Mouse (Mus musculus) liver, embryonic 11.5 days (tissue): ENCODE results near the gene Tmtc1. TPM values are rescaled to one million over a fixed set of nuclear protein-coding genes. Genes with fewer than 3 reads are reported as not detected.

Experiments
- ATAC-seq: fragments of 200-750 bp; cut with Nextera tagmentation; replicated peaks from 2 replicates; pipeline ENCODE4 v1.8.0; 2017; ENCODE audit warnings: moderate number of reproducible peaks, mild to moderate bottlenecking, moderate TSS enrichment, moderate library complexity; ENCODE audit not compliant: low FRiP score
- DNase-seq: peaks from one replicate; pipeline ENCODE4 v3.0.0-alpha.2; 2017; ENCODE audit warnings: low spot score
- H3K27ac ChIP-seq: fragments of 300-500 bp; sonication (generic); 2 replicates; pipeline ENCODE4 v1.5.1; 2014; ENCODE audit warnings: mild to moderate bottlenecking, low read depth, low read length, control low read depth
- H3K27me3 ChIP-seq: fragments of 300-500 bp; sonication (generic); replicated peaks from 2 replicates; pipeline ENCODE4 v1.6.1; 2014; ENCODE audit warnings: low read length, mixed read lengths; ENCODE audit not compliant: control insufficient read depth, insufficient read depth
- H3K36me3 ChIP-seq: fragments of 300-500 bp; sonication (generic); 2 replicates; pipeline ENCODE4 v1.6.1; 2014; ENCODE audit warnings: mild to moderate bottlenecking, low read length, moderate library complexity, mixed read lengths; ENCODE audit not compliant: control insufficient read depth, insufficient read depth
- H3K4me1 ChIP-seq: fragments of 300-500 bp; sonication (generic); replicated peaks from 2 replicates; pipeline ENCODE4 v1.6.1; 2014; ENCODE audit warnings: low read length, mixed read lengths; ENCODE audit not compliant: control insufficient read depth, insufficient read depth
- H3K4me2 ChIP-seq: fragments of 300-500 bp; sonication (generic); 2 replicates; pipeline ENCODE4 v1.6.1; 2014; ENCODE audit warnings: mild to moderate bottlenecking, control low read depth, moderate library complexity
- H3K4me3 ChIP-seq: fragments of 300-500 bp; sonication (generic); 2 replicates; pipeline ENCODE4 v1.5.1; 2014; ENCODE audit warnings: low read depth, low read length, control low read depth
- H3K9ac ChIP-seq: fragments of 300-500 bp; sonication (generic); 2 replicates; pipeline ENCODE4 v1.6.1; 2014; ENCODE audit warnings: low read depth, low read length, control low read depth
- H3K9me3 ChIP-seq: fragments of 300-500 bp; sonication (generic); 2 replicates; pipeline ENCODE4 v1.6.1; 2016; ENCODE audit warnings: low read length, inconsistent platforms, mixed read lengths; ENCODE audit not compliant: control insufficient read depth
- WGBS: fragments of 180-500 bp; shearing (Covaris S2); extraction: QIAGEN DNeasy Blood & Tissue Kit; methylation state at CpG from one replicate; pipeline ENCODE4 v1.1.7; 2014; 5-methylcytosine and 5-hydroxymethylcytosine counted together
- polyA plus RNA-seq: library from polyadenylated mRNA; unstranded; fragments of >200 nt; fragmentation: Nextera tagmentation; extraction: Ambion mirVana; gene quantifications from 2 replicates; pipeline ENCODE4 v1.2.1, GENCODE M21; 2014

Tmtc1 gene
- polyA plus RNA-seq, 1 experiment from 2014 or later: 0.58 TPM

DNA sequence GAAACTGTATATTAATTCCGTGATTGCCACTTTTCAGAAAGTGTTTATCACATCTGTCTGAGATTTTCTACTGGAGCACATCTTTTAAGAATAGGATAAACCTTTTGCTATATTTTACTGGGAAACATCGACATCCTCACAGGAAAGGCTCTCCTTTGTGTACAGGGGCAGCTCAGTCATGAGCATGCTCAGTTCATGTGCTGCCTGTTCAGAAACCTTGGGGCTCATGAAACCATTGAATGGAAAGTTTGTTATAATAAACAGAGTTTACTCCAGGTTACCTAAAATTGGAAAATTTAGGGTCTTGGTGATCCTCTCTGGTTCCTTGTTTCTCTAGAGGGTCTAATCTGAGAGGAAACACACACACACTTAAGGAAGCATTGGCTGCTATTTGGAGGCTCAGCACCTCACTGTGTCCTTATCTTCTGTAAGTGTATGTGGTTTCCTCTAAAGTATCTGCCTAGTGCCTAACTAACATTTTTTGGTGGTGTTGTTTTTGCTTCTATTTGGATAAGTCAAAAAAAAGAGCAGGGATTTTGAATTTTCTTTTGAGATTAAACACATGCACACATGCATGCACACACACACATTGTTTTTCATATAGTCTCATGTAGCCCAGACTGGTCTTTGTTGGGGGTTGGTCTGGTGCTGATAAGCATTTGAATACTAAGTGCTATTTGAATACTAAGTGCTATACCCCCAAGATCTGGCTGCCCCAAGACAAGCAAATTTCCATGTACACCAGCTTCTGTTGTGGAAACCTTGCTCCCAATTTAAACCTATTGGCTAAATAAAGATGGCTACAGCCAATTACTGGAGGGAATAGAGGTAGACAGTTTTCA, 225.7 kb downstream of the Tmtc1 start:
- DNase-seq (no peak), ATAC-seq (peak; percentile 74)
- Histone ChIP-seq H3K4me1 (peaks cover 3% of the 10 kb centered on the region; the same call in 1 of the 2 replicates), H3K27ac (peak overlapping the region; percentile 40; the same call in 1 of the 2 replicates), H3K9ac (no peak overlapping the region), H3K4me3 (no peak overlapping the region), H3K9me3 (no peaks in the 10 kb centered on the region), H3K27me3 (no peaks in the 10 kb centered on the region), H3K36me3 (no peaks in the 10 kb centered on the region), H3K4me2 (peak overlapping the region; percentile 16; the same call in 1 of the 2 replicates)
- 56% methylated on average over 2 of the region's 2 CpGs for WGBS

- Histone ChIP-seq H3K9ac (no peak overlapping the region), H3K27me3 (no peaks in the 10 kb centered on the region), H3K4me1 (peaks cover 3% of the 10 kb centered on the region; the same call in 1 of the 2 replicates), H3K4me2 (no peak overlapping the region), H3K36me3 (no peaks in the 10 kb centered on the region), H3K9me3 (no peaks in the 10 kb centered on the region), H3K4me3 (no peak overlapping the region), H3K27ac (no peak overlapping the region)
- ATAC-seq (no peak), DNase-seq (no peak)
- WGBS: 86% methylated on average over 4 of the region's 4 CpGs
These were observed 227.4 kb downstream of the Tmtc1 start for GRCm38 (mm10) chr6:148216752-148217151.

GRCm38 (mm10) chr6:148214765-148215164, 229.4 kb downstream of the Tmtc1 start:
- Histone ChIP-seq H3K27ac (no peak overlapping the region), H3K9ac (no peak overlapping the region), H3K4me1 (peaks cover 5% of the 10 kb centered on the region; the same call in 1 of the 2 replicates), H3K36me3 (no peaks in the 10 kb centered on the region), H3K9me3 (no peaks in the 10 kb centered on the region), H3K4me3 (no peak overlapping the region), H3K4me2 (no peak overlapping the region), H3K27me3 (no peaks in the 10 kb centered on the region)
- peak; percentile 37 for DNase-seq
- 7% methylated on average over 5 of the region's 5 CpGs for WGBS
- no peak for ATAC-seq

DNA sequence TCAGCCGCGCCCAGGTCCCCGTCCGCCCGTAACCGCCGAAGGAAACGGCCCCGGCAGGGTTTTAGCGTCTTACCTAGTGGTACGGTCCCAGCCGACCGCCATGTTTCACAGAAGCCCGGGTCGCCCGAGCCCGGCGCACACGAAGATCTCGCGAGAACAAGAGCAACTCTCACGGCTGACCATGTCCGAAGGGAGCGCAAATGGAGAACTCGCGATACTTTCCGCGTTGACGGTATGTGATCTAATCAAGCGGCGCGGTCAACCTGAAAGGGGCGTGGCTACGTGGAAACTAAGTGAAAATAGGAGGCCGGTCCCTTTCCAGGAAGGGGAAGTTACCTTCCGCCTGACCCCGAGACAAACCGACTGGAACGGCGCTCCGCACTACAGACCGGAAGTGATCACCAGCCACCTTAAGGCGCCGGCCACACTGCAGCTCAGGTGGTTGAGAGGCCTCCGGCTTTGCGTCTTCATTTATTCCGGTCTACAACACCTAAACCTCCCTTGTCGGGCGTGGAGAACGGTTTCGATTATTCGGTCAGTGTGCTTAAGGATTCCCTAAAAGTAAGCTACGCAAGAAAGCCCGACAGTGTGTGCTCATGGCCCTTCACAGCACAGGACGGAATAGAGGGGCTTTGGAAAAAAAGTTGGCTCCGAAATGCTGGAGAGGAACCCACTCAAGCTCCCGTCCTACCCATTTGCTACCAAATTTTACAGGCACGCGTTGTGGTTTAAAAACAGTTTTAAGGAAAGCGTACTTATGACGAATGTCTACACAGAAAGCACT, 232.1 kb downstream of the Tmtc1 start, which contains the start of gene Ergic2:
Gene Ergic2, minus strand, starts transcription at position 478 of the 784 bp plus-strand sequence.
- H3K27ac ChIP-seq: peak within 1 kb of the TSS; percentile 91
- H3K4me2 ChIP-seq: peak within 1 kb of the TSS; percentile 82
- H3K27me3 ChIP-seq: no peaks in the 10 kb centered on the region
- DNase-seq: peak; percentile 91
- H3K36me3 ChIP-seq: no peaks in the 10 kb centered on the region
- peak within 1 kb of the TSS; percentile 97 for H3K4me3 ChIP-seq
- peak within 1 kb of the TSS; percentile 97 for H3K9ac ChIP-seq
- WGBS: under 1% methylated on average over 61 of the region's 61 CpGs
- 0 out of 2 replicates have a peak, but pooled peaks cover 2% of the 10 kb centered on the region for H3K4me1 ChIP-seq
- no peaks in the 10 kb centered on the region for H3K9me3 ChIP-seq
- ATAC-seq: peak; percentile 96

GRCm38 (mm10) chr6:148211391-148211876, 232.8 kb downstream of the Tmtc1 start:
- WGBS: under 1% methylated on average over 51 of the region's 51 CpGs

DNA sequence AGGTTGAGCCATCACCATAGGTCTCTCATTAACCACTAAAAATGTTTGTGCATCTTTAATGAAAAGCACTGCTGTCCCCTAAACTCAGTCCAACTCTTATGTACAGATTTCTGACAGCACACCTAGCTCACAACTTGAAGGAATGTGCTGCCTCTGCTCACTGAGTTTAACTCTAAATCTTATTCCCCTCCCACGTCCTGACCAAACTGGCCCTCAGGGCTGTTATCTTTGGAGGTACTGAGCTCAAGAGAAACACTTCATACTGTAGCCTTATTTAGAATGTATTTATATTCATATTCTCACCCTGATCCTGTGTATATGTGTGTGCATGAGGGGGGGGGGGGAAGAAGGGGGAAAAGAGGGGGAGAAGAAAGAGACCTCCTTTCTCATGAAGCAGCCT, 236.7 kb downstream of the Tmtc1 start:
- Histone ChIP-seq H3K9me3 (no peaks in the 10 kb centered on the region), H3K4me1 (0 out of 2 replicates have a peak, but pooled peaks cover 2% of the 10 kb centered on the region), H3K4me2 (no peak overlapping the region), H3K36me3 (peaks cover 7% of the 10 kb centered on the region; the same call in 1 of the 2 replicates), H3K27me3 (no peaks in the 10 kb centered on the region), H3K9ac (no peak overlapping the region), H3K4me3 (no peak overlapping the region), H3K27ac (no peak overlapping the region)
- DNase-seq (no peak), ATAC-seq (no peak)
- WGBS: 53% methylated on average over 1 of the region's 1 CpGs

More at GRCm38 (mm10) chr6:148211391-148211876, 232.8 kb downstream of the Tmtc1 start:
- DNase-seq (no peak), ATAC-seq (peak; percentile 56)
- Histone ChIP-seq H3K36me3 (no peaks in the 10 kb centered on the region), H3K4me2 (peak overlapping the region; percentile 82), H3K27me3 (no peaks in the 10 kb centered on the region), H3K4me3 (peak overlapping the region; percentile 97), H3K9me3 (no peaks in the 10 kb centered on the region), H3K4me1 (0 out of 2 replicates have a peak, but pooled peaks cover 2% of the 10 kb centered on the region), H3K9ac (peak overlapping the region; percentile 97), H3K27ac (peak overlapping the region; percentile 91)

- Histone ChIP-seq H3K27ac (no peak overlapping the region), H3K9ac (no peak overlapping the region), H3K27me3 (no peaks in the 10 kb centered on the region), H3K4me1 (no peaks in the 10 kb centered on the region), H3K4me2 (no peak overlapping the region), H3K4me3 (no peak overlapping the region), H3K9me3 (no peaks in the 10 kb centered on the region), H3K36me3 (peaks cover 18% of the 10 kb centered on the region; the same call in 1 of the 2 replicates)
- DNase-seq: no peak
- no peak for ATAC-seq
- 83% methylated on average over 1 of the region's 1 CpGs for WGBS
These were observed 239.1 kb downstream of the Tmtc1 start for GRCm38 (mm10) chr6:148205134-148205533.

- H3K4me2 ChIP-seq: no peak overlapping the region
- ATAC-seq (no peak), DNase-seq (no peak)
- H3K9me3 ChIP-seq: no peaks in the 10 kb centered on the region
- H3K27ac ChIP-seq: no peak overlapping the region
- 87% methylated on average over 3 of the region's 3 CpGs for WGBS
- H3K36me3 ChIP-seq: peaks cover 18% of the 10 kb centered on the region; the same call in 1 of the 2 replicates
- H3K4me3 ChIP-seq: no peak overlapping the region
- H3K9ac ChIP-seq: no peak overlapping the region
- no peaks in the 10 kb centered on the region for H3K27me3 ChIP-seq
- H3K4me1 ChIP-seq: no peaks in the 10 kb centered on the region
These were observed 244.5 kb downstream of the Tmtc1 start for GRCm38 (mm10) chr6:148199729-148200128.
